Mouse (Mus musculus) stomach, embryonic 15.5 days (tissue): ENCODE results near the gene Gm20388. TPM values are rescaled to one million over a fixed set of nuclear protein-coding genes. Genes with fewer than 3 reads are reported as not detected.

Experiments
- ATAC-seq: fragments of 200-750 bp; cut with Nextera tagmentation; 2 replicates; pipeline ENCODE4 v1.8.0; 2017; ENCODE audit warnings: low read depth, moderate number of reproducible peaks, moderate TSS enrichment; ENCODE audit not compliant: insufficient read depth, low FRiP score
- H3K27ac ChIP-seq: fragments of 300-500 bp; sonication (generic); 2 replicates; pipeline ENCODE4 v1.5.1; 2015; ENCODE audit warnings: mild to moderate bottlenecking, inconsistent platforms
- H3K27me3 ChIP-seq: fragments of 300-500 bp; sonication (generic); replicated peaks from 2 replicates; pipeline ENCODE4 v1.6.1; 2015; ENCODE audit warnings: inconsistent platforms
- H3K36me3 ChIP-seq: fragments of 300-500 bp; sonication (generic); 2 replicates; pipeline ENCODE4 v1.6.1; 2015; ENCODE audit warnings: inconsistent platforms
- H3K4me1 ChIP-seq: fragments of 300-500 bp; sonication (generic); 2 replicates; pipeline ENCODE4 v1.6.1; 2015; ENCODE audit warnings: inconsistent platforms
- H3K4me2 ChIP-seq: fragments of 300-500 bp; sonication (generic); 2 replicates; pipeline ENCODE4 v1.6.1; 2015; ENCODE audit warnings: mild to moderate bottlenecking, inconsistent platforms
- H3K4me3 ChIP-seq: fragments of 300-500 bp; sonication (generic); replicated peaks from 2 replicates; pipeline ENCODE4 v1.5.1; 2015; ENCODE audit warnings: inconsistent platforms
- H3K9ac ChIP-seq: fragments of 300-500 bp; sonication (generic); 2 replicates; pipeline ENCODE4 v1.6.1; 2015; ENCODE audit warnings: inconsistent platforms
- H3K9me3 ChIP-seq: fragments of 300-500 bp; sonication (generic); 2 replicates; pipeline ENCODE4 v1.6.1; 2016; ENCODE audit warnings: inconsistent platforms
- WGBS: fragments of 180-500 bp; shearing (Covaris S2); methylation state at CpG from one replicate; pipeline ENCODE4 v1.1.7; 2015; 5-methylcytosine and 5-hydroxymethylcytosine counted together
- polyA plus RNA-seq: library from polyadenylated mRNA; unstranded; fragments of >200 nt; fragmentation: Nextera tagmentation; extraction: Ambion mirVana; gene quantifications from 2 replicates; pipeline ENCODE4 v1.2.1, GENCODE M21; 2015

Gm20388 gene
- polyA plus RNA-seq, 1 experiment from 2014 or later = not detected

DNA sequence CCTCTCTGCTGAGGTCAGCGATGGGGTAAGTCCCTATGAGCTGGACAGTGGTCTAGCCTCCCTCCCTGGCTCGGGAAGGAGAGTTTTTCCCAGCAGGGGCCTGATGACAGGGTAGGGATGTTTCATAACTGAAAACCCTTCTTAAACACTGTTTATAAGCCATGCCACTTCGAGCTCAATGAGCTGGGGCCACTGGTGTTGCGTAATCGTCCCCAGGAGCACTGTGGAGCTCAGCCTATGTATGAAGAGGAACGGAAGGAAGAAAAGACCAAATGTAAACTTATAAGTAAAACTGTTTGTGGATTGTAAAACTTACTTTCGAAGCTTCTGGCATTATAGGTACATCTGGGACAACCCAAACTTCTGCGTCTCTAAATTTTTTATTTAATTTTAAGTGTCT lies 4291.1 kb downstream of the Gm20388 start:
- Histone ChIP-seq H3K4me1 (peaks cover 21% of the 10 kb centered on the region), H3K9ac (no peak overlapping the region), H3K36me3 (no peaks in the 10 kb centered on the region), H3K27me3 (no peaks in the 10 kb centered on the region), H3K27ac (no peak overlapping the region), H3K4me2 (no peak overlapping the region), H3K9me3 (no peaks in the 10 kb centered on the region), H3K4me3 (no peak overlapping the region)
- 50% methylated on average over 8 of the region's 8 CpGs for WGBS
- ATAC-seq = no peak

DNA sequence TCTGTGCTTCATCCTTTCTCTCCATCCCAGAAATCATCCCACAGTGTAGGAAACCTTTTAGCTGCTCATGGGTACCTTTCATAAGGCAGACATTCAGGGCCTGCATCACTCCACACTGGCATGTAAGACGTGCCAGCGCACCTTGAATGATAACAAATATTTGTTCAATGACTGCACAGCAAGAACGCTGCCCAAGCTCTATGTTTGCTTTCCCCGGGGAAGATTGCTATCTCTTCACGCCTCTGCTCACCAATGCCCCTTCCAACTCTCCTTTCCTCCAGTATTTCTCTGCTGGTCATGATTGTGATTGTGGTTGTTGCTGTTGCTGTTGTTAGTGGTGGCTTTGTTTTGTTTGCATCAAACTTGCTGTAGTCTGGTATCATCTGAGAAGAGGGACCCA lies 4292.3 kb downstream of the Gm20388 start:
- peaks cover 16% of the 10 kb centered on the region for H3K4me1 ChIP-seq
- H3K27ac ChIP-seq = 0 out of 2 replicates have a peak overlapping the region, but pooled peaks have one; percentile 41
- H3K9me3 ChIP-seq = no peaks in the 10 kb centered on the region
- H3K9ac ChIP-seq = no peak overlapping the region
- H3K27me3 ChIP-seq = no peaks in the 10 kb centered on the region
- no peaks in the 10 kb centered on the region for H3K36me3 ChIP-seq
- ATAC-seq = no peak
- no peak overlapping the region for H3K4me2 ChIP-seq
- no peak overlapping the region for H3K4me3 ChIP-seq
- 67% methylated on average over 5 of the region's 5 CpGs for WGBS

DNA sequence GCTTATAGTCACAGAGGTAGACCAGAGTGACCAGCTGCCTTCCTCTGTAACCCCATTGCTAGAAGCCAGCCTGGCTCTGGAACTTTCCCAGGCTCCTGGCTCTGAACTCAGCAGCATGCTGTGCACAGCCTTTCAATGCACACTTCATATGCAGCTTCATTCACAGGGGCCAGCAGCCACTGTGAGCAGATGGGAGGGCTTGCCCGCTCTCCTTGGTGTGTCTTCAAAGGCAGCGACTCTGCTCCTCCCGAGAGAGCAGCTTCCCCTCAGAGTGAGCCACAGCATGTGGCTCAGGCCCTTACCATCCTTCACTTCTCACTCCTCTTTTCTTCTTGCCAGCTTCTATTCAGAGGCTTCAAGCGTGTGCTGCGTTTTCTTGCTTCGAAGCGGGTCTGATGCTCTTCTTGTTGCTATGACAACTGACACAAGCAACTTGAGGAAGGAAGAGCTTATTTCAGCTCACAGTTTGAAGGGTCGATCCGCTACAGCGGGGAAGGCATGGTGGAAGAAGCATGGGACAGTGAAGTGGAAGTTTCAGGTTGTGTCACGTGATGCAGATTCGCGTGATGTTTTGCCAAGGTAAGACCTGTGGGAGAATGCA lies 4293.5 kb downstream of the Gm20388 start:
- H3K36me3 ChIP-seq = no peaks in the 10 kb centered on the region
- H3K4me3 ChIP-seq = no peak overlapping the region
- ATAC-seq = no peak
- no peaks in the 10 kb centered on the region for H3K27me3 ChIP-seq
- peaks cover 16% of the 10 kb centered on the region for H3K4me1 ChIP-seq
- H3K9me3 ChIP-seq = no peaks in the 10 kb centered on the region
- H3K4me2 ChIP-seq = no peak overlapping the region
- WGBS = 87% methylated on average over 13 of the region's 13 CpGs
- H3K27ac ChIP-seq = no peak overlapping the region
- no peak overlapping the region for H3K9ac ChIP-seq

DNA sequence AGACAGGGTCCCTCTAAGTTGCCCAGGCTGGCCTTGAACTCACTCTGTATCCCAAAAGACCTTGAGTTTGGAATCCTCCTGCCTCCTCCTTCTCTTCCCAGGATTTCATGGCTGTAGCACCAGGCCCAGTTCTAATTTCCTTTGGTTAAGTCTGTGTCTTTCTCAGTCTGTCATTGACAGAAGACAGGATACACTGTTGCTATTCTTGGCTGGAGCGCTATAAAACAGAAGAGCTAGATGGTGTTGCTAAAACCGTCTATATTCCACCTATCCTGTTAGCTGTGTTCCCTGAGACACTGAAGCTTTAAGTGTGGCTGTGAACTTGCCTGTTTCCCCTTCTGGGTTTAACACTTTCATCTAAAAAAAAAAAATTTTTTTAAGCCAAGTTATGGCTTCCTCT lies 4301.5 kb downstream of the Gm20388 start:
- Histone ChIP-seq H3K9ac (no peak overlapping the region), H3K9me3 (no peaks in the 10 kb centered on the region), H3K27me3 (no peaks in the 10 kb centered on the region), H3K4me3 (no peak overlapping the region), H3K27ac (no peak overlapping the region), H3K36me3 (no peaks in the 10 kb centered on the region), H3K4me1 (no peaks in the 10 kb centered on the region), H3K4me2 (no peak overlapping the region)
- no peak for ATAC-seq
- 46% methylated on average over 2 of the region's 2 CpGs for WGBS

DNA sequence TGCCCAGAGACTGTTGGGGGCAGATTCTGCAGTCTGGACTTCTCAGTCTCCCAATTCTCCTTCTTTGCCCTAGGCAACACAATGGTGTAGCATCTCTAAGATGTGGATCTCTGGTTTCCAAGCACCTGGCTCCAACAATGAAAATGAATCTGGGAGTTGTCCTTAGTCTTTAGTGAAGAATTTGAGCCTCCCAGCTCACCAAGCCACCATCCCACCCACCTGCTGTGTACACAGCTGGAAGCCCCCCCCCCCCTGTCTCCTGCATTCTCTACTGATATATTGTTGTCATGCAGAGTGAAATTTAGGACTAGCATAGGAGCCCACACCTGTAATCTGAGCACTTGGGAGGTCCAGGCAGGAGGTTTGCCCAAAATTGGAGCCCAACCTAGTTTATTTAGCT lies 4306.3 kb downstream of the Gm20388 start:
- ATAC-seq = no peak
- Histone ChIP-seq H3K4me2 (no peak overlapping the region), H3K9me3 (no peaks in the 10 kb centered on the region), H3K4me1 (no peaks in the 10 kb centered on the region), H3K36me3 (no peaks in the 10 kb centered on the region), H3K27me3 (no peaks in the 10 kb centered on the region), H3K27ac (no peak overlapping the region), H3K4me3 (no peak overlapping the region), H3K9ac (no peak overlapping the region)

DNA sequence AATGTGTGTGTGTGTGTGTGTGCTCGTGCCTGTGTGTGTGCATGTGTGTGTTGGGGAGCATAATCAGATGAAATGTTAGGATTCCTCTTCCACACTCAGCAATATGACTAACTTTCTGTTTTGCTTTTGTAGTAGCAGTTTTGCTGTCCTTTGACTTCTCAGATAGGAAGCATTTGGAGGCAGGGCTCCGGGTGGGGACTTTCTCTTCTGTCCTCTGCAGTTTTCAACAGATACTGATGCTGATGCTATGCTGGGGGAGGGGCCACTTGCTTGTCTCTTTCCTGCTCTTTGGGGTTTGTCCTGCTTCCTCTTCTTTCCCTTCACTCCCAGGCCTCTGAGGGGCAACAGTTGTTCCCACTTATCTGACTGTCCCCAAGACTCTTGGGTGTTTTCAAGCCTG lies 4319.2 kb downstream of the Gm20388 start:
- H3K4me3 ChIP-seq = no peak overlapping the region
- H3K9ac ChIP-seq = no peak overlapping the region
- 62% methylated on average over 2 of the region's 2 CpGs for WGBS
- peaks cover 21% of the 10 kb centered on the region for H3K4me1 ChIP-seq
- ATAC-seq = no peak
- H3K27ac ChIP-seq = no peak overlapping the region
- H3K9me3 ChIP-seq = no peaks in the 10 kb centered on the region
- H3K4me2 ChIP-seq = no peak overlapping the region
- H3K36me3 ChIP-seq = no peaks in the 10 kb centered on the region
- H3K27me3 ChIP-seq = no peaks in the 10 kb centered on the region

DNA sequence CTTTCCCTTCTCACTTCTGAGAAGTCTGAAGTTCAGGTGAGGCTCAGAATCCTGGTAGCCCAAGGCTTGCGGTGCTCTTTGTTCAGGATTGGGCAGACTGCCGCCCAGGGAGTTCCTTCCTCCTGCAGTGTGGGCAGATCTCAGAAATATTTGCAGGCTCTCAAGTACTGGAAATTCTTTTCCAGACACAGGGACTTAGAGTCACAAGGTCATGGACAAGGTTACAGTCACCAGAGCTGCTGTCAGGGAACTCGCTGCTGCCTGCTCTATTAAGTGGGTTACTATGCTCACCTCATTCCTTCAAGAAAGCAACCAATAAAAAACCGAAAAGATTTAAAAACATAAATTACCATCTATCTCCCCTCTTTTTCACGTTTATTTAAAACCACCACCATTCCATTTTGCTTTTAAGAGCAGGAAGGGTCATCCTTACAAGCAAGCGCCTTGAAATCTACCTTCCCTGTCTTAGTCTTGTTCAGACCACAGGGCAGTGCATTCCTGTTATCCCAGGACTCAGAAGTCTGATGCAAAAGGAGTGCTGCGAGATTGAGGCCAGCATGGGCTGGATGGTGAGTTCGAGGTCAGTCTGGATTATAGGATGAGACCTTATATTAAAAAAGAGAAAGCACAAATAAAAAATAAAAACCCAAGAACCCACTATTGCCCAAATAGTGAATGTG lies 4320.0 kb downstream of the Gm20388 start:
- Histone ChIP-seq H3K4me1 (peaks cover 21% of the 10 kb centered on the region), H3K9ac (no peak overlapping the region), H3K27ac (no peak overlapping the region; the same call in 1 of the 2 replicates), H3K36me3 (no peaks in the 10 kb centered on the region), H3K27me3 (no peaks in the 10 kb centered on the region), H3K4me2 (peak overlapping the region; percentile 95), H3K9me3 (no peaks in the 10 kb centered on the region), H3K4me3 (peak overlapping the region; percentile 87)
- 49% methylated on average over 8 of the region's 8 CpGs for WGBS
- no peak for ATAC-seq

DNA sequence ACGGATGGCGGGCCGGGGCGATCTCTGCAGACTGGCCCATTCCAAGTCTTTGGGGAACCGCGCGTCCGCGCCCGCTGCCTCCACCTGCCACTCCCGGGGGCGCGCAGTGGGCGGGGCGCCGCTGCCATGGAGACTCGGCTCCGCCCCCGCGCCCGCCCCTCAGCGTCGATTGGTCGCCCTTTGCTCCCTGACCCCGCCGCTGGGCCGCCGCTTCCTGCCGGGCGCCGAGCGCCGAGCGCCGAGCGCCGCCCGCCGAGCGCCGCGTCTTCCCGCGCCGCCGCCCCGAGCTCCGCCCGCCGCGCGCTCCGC lies 4320.5 kb downstream of the Gm20388 start, which contains the start of gene Galnt2:
Galnt2 (plus strand) TSS at position 216 of the 309 bp plus-strand sequence.
- Histone ChIP-seq H3K4me1 (peaks cover 21% of the 10 kb centered on the region), H3K27me3 (no peaks in the 10 kb centered on the region), H3K36me3 (no peaks in the 10 kb centered on the region), H3K9ac (peak within 1 kb of the TSS; percentile 87), H3K9me3 (no peaks in the 10 kb centered on the region), H3K27ac (peak within 1 kb of the TSS; percentile 73), H3K4me2 (peak within 1 kb of the TSS; percentile 95), H3K4me3 (peak within 1 kb of the TSS; percentile 87)
- under 1% methylated on average over 51 of the region's 53 CpGs for WGBS
- ATAC-seq = peak; percentile 89

DNA sequence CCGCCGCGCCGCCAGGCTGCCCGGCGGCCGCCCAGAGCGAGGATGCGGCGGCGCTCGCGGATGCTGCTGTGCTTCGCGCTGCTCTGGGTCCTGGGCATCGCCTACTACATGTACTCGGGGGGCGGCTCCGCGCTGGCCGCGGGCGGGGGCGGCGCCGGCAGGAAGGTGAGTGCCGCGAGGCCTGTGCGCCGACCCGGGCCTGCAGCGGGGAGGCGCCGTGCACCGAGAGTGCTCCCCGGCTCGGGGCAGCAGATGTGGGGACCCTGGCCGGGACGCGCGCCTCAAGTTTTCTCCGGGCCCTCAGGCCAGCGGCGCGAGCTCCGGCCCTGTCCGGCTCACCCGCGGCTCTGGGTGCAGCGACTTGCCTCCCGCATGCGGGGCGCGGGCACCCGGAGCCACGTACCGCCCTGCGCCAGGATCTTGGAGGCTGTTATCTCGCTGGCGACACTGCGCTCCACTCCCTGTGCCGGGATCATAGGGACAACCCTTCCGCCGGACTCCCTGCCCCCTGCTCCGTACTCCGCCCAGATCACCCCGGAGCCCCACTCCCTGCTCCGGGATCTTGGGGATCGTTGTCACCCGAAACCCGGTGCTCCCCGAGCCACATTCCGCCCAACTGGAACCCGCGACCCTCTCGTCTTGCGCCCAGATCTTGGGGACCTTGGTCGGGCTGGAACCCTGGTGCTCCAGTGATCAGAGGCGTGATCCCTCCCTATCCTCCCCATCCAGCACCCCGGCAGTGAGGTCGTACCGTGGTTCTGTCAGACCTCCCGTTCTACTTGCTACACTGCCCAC lies 4321.0 kb downstream of the Gm20388 start:
- H3K9me3 ChIP-seq = no peaks in the 10 kb centered on the region
- ATAC-seq = peak; percentile 75
- under 1% methylated on average over 78 of the region's 83 CpGs for WGBS
- peak overlapping the region; percentile 73 for H3K27ac ChIP-seq
- H3K4me2 ChIP-seq = peak overlapping the region; percentile 95
- no peaks in the 10 kb centered on the region for H3K36me3 ChIP-seq
- no peaks in the 10 kb centered on the region for H3K27me3 ChIP-seq
- H3K4me1 ChIP-seq = peaks cover 21% of the 10 kb centered on the region
- peak overlapping the region; percentile 87 for H3K9ac ChIP-seq
- peak overlapping the region; percentile 87 for H3K4me3 ChIP-seq

DNA sequence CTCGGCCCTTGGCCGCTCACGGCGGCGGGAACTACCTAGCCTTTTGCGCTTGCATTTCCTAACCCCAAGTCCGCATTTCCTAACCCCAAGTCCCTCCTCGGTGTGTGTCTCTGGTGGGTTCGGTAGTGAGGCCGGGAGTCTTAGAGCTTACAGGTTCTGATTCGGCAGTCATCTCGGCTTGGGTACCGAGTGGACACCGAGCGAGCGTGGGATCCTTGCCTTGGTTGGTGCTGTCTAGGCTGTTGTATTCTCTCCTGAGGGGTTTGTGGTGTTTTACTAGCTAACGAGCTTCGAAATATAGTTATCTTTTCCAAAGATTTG lies 4321.6 kb downstream of the Gm20388 start:
- peaks cover 21% of the 10 kb centered on the region for H3K4me1 ChIP-seq
- no peaks in the 10 kb centered on the region for H3K36me3 ChIP-seq
- no peak for ATAC-seq
- H3K9ac ChIP-seq = peak overlapping the region; percentile 87; the same call in 1 of the 2 replicates
- 0 out of 2 replicates have a peak overlapping the region, but pooled peaks have one; percentile 73 for H3K27ac ChIP-seq
- H3K27me3 ChIP-seq = no peaks in the 10 kb centered on the region
- WGBS = 3% methylated on average over 18 of the region's 18 CpGs
- H3K4me3 ChIP-seq = peak overlapping the region; percentile 87
- peak overlapping the region; percentile 95 for H3K4me2 ChIP-seq
- H3K9me3 ChIP-seq = no peaks in the 10 kb centered on the region

DNA sequence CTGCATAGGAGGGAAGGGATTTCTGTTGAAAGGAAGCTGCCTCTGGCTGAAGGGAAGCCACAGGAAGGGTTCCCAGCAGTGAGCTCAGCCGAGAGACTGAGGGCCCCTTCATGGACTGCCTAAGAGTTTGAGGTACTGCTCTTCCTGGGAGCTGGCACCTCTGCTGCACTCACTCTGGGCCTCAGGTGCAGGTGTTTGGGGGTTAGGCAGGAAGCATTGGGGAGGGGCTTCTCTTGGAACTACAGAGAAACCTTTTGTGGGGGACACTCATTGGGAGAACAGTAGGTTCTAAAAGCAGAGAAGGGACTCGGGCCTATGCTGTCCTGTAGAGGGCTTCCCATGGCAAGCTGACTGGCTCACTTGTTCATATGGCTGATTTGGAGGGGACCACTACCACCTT lies 4323.9 kb downstream of the Gm20388 start:
- no peaks in the 10 kb centered on the region for H3K9me3 ChIP-seq
- WGBS = 62% methylated on average over 2 of the region's 2 CpGs

DNA sequence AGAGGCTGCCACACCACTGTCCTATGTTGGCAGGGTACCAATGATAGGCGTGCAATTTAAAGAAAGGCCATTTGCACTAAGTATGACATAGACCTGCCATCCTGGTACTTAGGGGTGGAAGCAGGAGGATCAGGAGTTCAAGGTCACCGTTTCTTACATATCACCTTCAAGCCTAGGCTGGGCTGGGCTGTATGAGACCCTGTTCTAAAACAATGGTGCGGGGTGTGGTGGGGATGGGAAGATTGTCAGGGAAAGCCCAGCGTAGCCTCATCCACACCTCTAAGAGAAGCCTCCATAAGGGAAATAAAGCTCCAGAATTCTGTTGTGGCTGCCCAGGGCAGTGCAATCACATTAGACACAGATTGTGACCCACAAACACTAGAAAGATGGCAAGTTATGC lies 4324.9 kb downstream of the Gm20388 start:
- no peak overlapping the region for H3K4me2 ChIP-seq
- H3K27me3 ChIP-seq = no peaks in the 10 kb centered on the region
- H3K27ac ChIP-seq = no peak overlapping the region
- no peak for ATAC-seq
- no peaks in the 10 kb centered on the region for H3K9me3 ChIP-seq
- H3K4me3 ChIP-seq = no peak overlapping the region
- WGBS = 87% methylated on average over 4 of the region's 4 CpGs
- peaks cover 41% of the 10 kb centered on the region for H3K4me1 ChIP-seq
- H3K9ac ChIP-seq = no peak overlapping the region
- H3K36me3 ChIP-seq = no peaks in the 10 kb centered on the region

More for the DNA sequence above, 4323.9 kb downstream of the Gm20388 start:
- no peaks in the 10 kb centered on the region for H3K36me3 ChIP-seq
- no peak overlapping the region for H3K9ac ChIP-seq
- no peak overlapping the region for H3K4me2 ChIP-seq
- H3K4me1 ChIP-seq = peaks cover 32% of the 10 kb centered on the region
- no peak for ATAC-seq
- no peak overlapping the region for H3K27ac ChIP-seq
- H3K4me3 ChIP-seq = no peak overlapping the region
- H3K27me3 ChIP-seq = no peaks in the 10 kb centered on the region
